Mouse (Mus musculus) intestine, embryonic 15.5 days (tissue): ENCODE data around the gene Lpar3. TPM values are rescaled to one million over a fixed set of nuclear protein-coding genes. Genes with fewer than 3 reads are reported as not detected.
A peak's percentile ranks its signal among the peaks of the same experiment; 100 is the strongest.

Source experiments
- ATAC-seq: fragments of 200-750 bp; cut with Nextera tagmentation; 2 replicates; pipeline ENCODE4 v1.8.0; 2017; ENCODE audit warnings: moderate TSS enrichment, moderate library complexity
- H3K27ac ChIP-seq: fragments of 300-500 bp; sonication (generic); 2 replicates; pipeline ENCODE4 v1.5.1; 2015; ENCODE audit warnings: mild to moderate bottlenecking, inconsistent platforms
- H3K27me3 ChIP-seq: fragments of 300-500 bp; sonication (generic); replicated peaks from 2 replicates; pipeline ENCODE4 v1.6.1; 2015; ENCODE audit warnings: inconsistent platforms
- H3K36me3 ChIP-seq: fragments of 300-500 bp; sonication (generic); 2 replicates; pipeline ENCODE4 v1.6.1; 2015; ENCODE audit warnings: inconsistent platforms
- H3K4me1 ChIP-seq: fragments of 300-500 bp; sonication (generic); replicated peaks from 2 replicates; pipeline ENCODE4 v1.6.1; 2015; ENCODE audit warnings: inconsistent platforms
- H3K4me2 ChIP-seq: fragments of 300-500 bp; sonication (generic); replicated peaks from 2 replicates; pipeline ENCODE4 v1.6.1; 2015; ENCODE audit warnings: mild to moderate bottlenecking, inconsistent platforms
- H3K4me3 ChIP-seq: fragments of 300-500 bp; sonication (generic); replicated peaks from 2 replicates; pipeline ENCODE4 v1.5.1; 2015; ENCODE audit warnings: inconsistent platforms
- H3K9ac ChIP-seq: fragments of 300-500 bp; sonication (generic); 2 replicates; pipeline ENCODE4 v1.6.1; 2015; ENCODE audit warnings: inconsistent platforms
- H3K9me3 ChIP-seq: fragments of 300-500 bp; sonication (generic); 2 replicates; pipeline ENCODE4 v1.6.1; 2016; ENCODE audit warnings: inconsistent platforms
- WGBS: fragments of 180-500 bp; shearing (Covaris S2); methylation state at CpG from one replicate; pipeline ENCODE4 v1.1.7; 2015; 5-methylcytosine and 5-hydroxymethylcytosine counted together
- polyA plus RNA-seq: library from polyadenylated mRNA; unstranded; fragments of >200 nt; fragmentation: Nextera tagmentation; extraction: Ambion mirVana; gene quantifications from 2 replicates; pipeline ENCODE4 v1.2.1, GENCODE M21; 2015

Lpar3 gene
- polyA plus RNA-seq, 1 experiment from 2014 or later = 1.9 TPM

- Histone ChIP-seq H3K27me3 (no peaks in the 10 kb centered on the region), H3K36me3 (no peaks in the 10 kb centered on the region), H3K4me2 (no peak overlapping the region), H3K9ac (no peak overlapping the region), H3K4me3 (no peak overlapping the region), H3K27ac (no peak overlapping the region), H3K9me3 (no peaks in the 10 kb centered on the region), H3K4me1 (no peaks in the 10 kb centered on the region)
- WGBS = 74% methylated on average over 8 of the region's 8 CpGs
- ATAC-seq = no peak
Observed at GRCm38 (mm10) chr3:146246557-146246956, 25.8 kb downstream of the Lpar3 start.

- no peak overlapping the region for H3K4me3 ChIP-seq
- ATAC-seq = no peak
- H3K27ac ChIP-seq = no peak overlapping the region
- no peaks in the 10 kb centered on the region for H3K9me3 ChIP-seq
- H3K4me2 ChIP-seq = no peak overlapping the region
- 0 out of 2 replicates have a peak, but pooled peaks cover under 1% of the 10 kb centered on the region for H3K4me1 ChIP-seq
- WGBS = 65% methylated on average over 2 of the region's 2 CpGs
- no peaks in the 10 kb centered on the region for H3K27me3 ChIP-seq
- H3K9ac ChIP-seq = no peak overlapping the region
- H3K36me3 ChIP-seq = no peaks in the 10 kb centered on the region
Observed at GRCm38 (mm10) chr3:146246992-146247391, 26.2 kb downstream of the Lpar3 start.

- WGBS = 62% methylated on average over 8 of the region's 8 CpGs
- H3K36me3 ChIP-seq = no peaks in the 10 kb centered on the region
Observed at GRCm38 (mm10) chr3:146249895-146250294, 29.1 kb downstream of the Lpar3 start.

GRCm38 (mm10) chr3:146251771-146252170 is 31.0 kb downstream of the Lpar3 start:
- ATAC-seq = 0 out of 2 replicates have a peak, but pooled peaks have one; percentile 59
- peaks cover 11% of the 10 kb centered on the region; the same call in 1 of the 2 replicates for H3K4me1 ChIP-seq

More at GRCm38 (mm10) chr3:146249895-146250294, 29.1 kb downstream of the Lpar3 start:
- H3K9ac ChIP-seq = no peak overlapping the region
- no peak overlapping the region for H3K27ac ChIP-seq
- no peak overlapping the region for H3K4me2 ChIP-seq
- no peak overlapping the region for H3K4me3 ChIP-seq
- H3K4me1 ChIP-seq = peaks cover 11% of the 10 kb centered on the region; the same call in 1 of the 2 replicates
- H3K27me3 ChIP-seq = no peaks in the 10 kb centered on the region
- no peak for ATAC-seq
- no peaks in the 10 kb centered on the region for H3K9me3 ChIP-seq

GRCm38 (mm10) chr3:146253736-146254320 is 33.1 kb downstream of the Lpar3 start:
- Histone ChIP-seq H3K36me3 (no peaks in the 10 kb centered on the region), H3K4me3 (no peak overlapping the region), H3K4me2 (no peak overlapping the region), H3K27ac (no peak overlapping the region), H3K27me3 (no peaks in the 10 kb centered on the region), H3K9ac (no peak overlapping the region), H3K4me1 (peaks cover 14% of the 10 kb centered on the region; the same call in 1 of the 2 replicates), H3K9me3 (no peaks in the 10 kb centered on the region)
- 19% methylated on average over 3 of the region's 3 CpGs for WGBS
- peak; percentile 35 for ATAC-seq

More at GRCm38 (mm10) chr3:146251771-146252170, 31.0 kb downstream of the Lpar3 start:
- Histone ChIP-seq H3K36me3 (no peaks in the 10 kb centered on the region), H3K4me3 (no peak overlapping the region), H3K27me3 (no peaks in the 10 kb centered on the region), H3K27ac (no peak overlapping the region), H3K4me2 (no peak overlapping the region), H3K9ac (no peak overlapping the region), H3K9me3 (no peaks in the 10 kb centered on the region)
- WGBS = 36% methylated on average over 6 of the region's 6 CpGs

GRCm38 (mm10) chr3:146255123-146255522 is 34.4 kb downstream of the Lpar3 start:
- H3K4me1 ChIP-seq = peaks cover 14% of the 10 kb centered on the region; the same call in 1 of the 2 replicates
- H3K4me3 ChIP-seq = no peak overlapping the region
- H3K27ac ChIP-seq = no peak overlapping the region
- H3K9ac ChIP-seq = no peak overlapping the region
- ATAC-seq = no peak
- H3K36me3 ChIP-seq = no peaks in the 10 kb centered on the region
- H3K27me3 ChIP-seq = no peaks in the 10 kb centered on the region
- H3K9me3 ChIP-seq = no peaks in the 10 kb centered on the region
- H3K4me2 ChIP-seq = no peak overlapping the region
- 93% methylated on average over 5 of the region's 5 CpGs for WGBS

GRCm38 (mm10) chr3:146257483-146258122 is 36.8 kb downstream of the Lpar3 start:
- H3K27ac ChIP-seq = no peak overlapping the region
- no peak overlapping the region for H3K9ac ChIP-seq
- WGBS = 41% methylated on average over 10 of the region's 10 CpGs
- no peak for ATAC-seq
- H3K4me3 ChIP-seq = no peak overlapping the region
- H3K4me2 ChIP-seq = no peak overlapping the region
- no peaks in the 10 kb centered on the region for H3K36me3 ChIP-seq
- no peaks in the 10 kb centered on the region for H3K9me3 ChIP-seq
- H3K4me1 ChIP-seq = peaks cover 14% of the 10 kb centered on the region; the same call in 1 of the 2 replicates
- no peaks in the 10 kb centered on the region for H3K27me3 ChIP-seq

- H3K27me3 ChIP-seq = no peaks in the 10 kb centered on the region
- 63% methylated on average over 9 of the region's 9 CpGs for WGBS
- no peak overlapping the region for H3K4me2 ChIP-seq
- no peak overlapping the region for H3K27ac ChIP-seq
- no peaks in the 10 kb centered on the region for H3K36me3 ChIP-seq
- no peaks in the 10 kb centered on the region for H3K9me3 ChIP-seq
- no peak overlapping the region for H3K9ac ChIP-seq
- ATAC-seq = no peak
- H3K4me1 ChIP-seq = peaks cover 7% of the 10 kb centered on the region; the same call in 1 of the 2 replicates
- no peak overlapping the region for H3K4me3 ChIP-seq
Observed at GRCm38 (mm10) chr3:146260203-146260602, 39.4 kb downstream of the Lpar3 start.

GRCm38 (mm10) chr3:146260845-146261244 is 40.1 kb downstream of the Lpar3 start:
- Histone ChIP-seq H3K36me3 (no peaks in the 10 kb centered on the region), H3K27ac (no peak overlapping the region), H3K9ac (no peak overlapping the region), H3K27me3 (no peaks in the 10 kb centered on the region), H3K9me3 (no peaks in the 10 kb centered on the region), H3K4me2 (no peak overlapping the region), H3K4me1 (peaks cover 7% of the 10 kb centered on the region; the same call in 1 of the 2 replicates), H3K4me3 (no peak overlapping the region)
- ATAC-seq = no peak
- 41% methylated on average over 11 of the region's 11 CpGs for WGBS

- no peaks in the 10 kb centered on the region for H3K9me3 ChIP-seq
- H3K4me1 ChIP-seq = peaks cover 4% of the 10 kb centered on the region
- 27% methylated on average over 1 of the region's 1 CpGs for WGBS
- no peaks in the 10 kb centered on the region for H3K36me3 ChIP-seq
- no peak overlapping the region for H3K4me2 ChIP-seq
- H3K27me3 ChIP-seq = no peaks in the 10 kb centered on the region
- H3K4me3 ChIP-seq = no peak overlapping the region
- ATAC-seq = no peak
- no peak overlapping the region for H3K27ac ChIP-seq
- no peak overlapping the region for H3K9ac ChIP-seq
Observed at GRCm38 (mm10) chr3:146262536-146262935, 41.8 kb downstream of the Lpar3 start.

- Histone ChIP-seq H3K36me3 (no peaks in the 10 kb centered on the region), H3K9ac (no peak overlapping the region), H3K27me3 (no peaks in the 10 kb centered on the region), H3K9me3 (no peaks in the 10 kb centered on the region), H3K27ac (no peak overlapping the region), H3K4me3 (no peak overlapping the region), H3K4me2 (no peak overlapping the region), H3K4me1 (peaks cover 4% of the 10 kb centered on the region)
- 86% methylated on average over 10 of the region's 10 CpGs for WGBS
- no peak for ATAC-seq
Observed at GRCm38 (mm10) chr3:146264146-146264545, 43.4 kb downstream of the Lpar3 start.

- ATAC-seq = peak; percentile 80
- H3K4me3 ChIP-seq = no peak overlapping the region
Observed at GRCm38 (mm10) chr3:146265545-146266130, 44.9 kb downstream of the Lpar3 start.

More at GRCm38 (mm10) chr3:146265545-146266130, 44.9 kb downstream of the Lpar3 start:
- Histone ChIP-seq H3K27me3 (no peaks in the 10 kb centered on the region), H3K36me3 (no peaks in the 10 kb centered on the region), H3K4me1 (peaks cover 3% of the 10 kb centered on the region; the same call in 1 of the 2 replicates), H3K9me3 (no peaks in the 10 kb centered on the region), H3K9ac (no peak overlapping the region), H3K4me2 (no peak overlapping the region), H3K27ac (no peak overlapping the region)
- WGBS = 57% methylated on average over 12 of the region's 12 CpGs
